Comparison of ENCODE assay signal across 8 mouse cellular contexts in genomic region chr14:74948426-74949240, GRCm38 (mm10). TPM values are rescaled to one million over a fixed set of nuclear protein-coding genes. Genes with fewer than 3 reads are reported as not detected.
DNase-seq lines count a peak whose midpoint lies in the region; ATAC-seq and TF ChIP-seq lines count a peak whose summit lies in the region.

No protein-coding gene starts in this region.

- H3K36me3 ChIP-seq in CH12.LX (replicated peaks in 1 of 2; ENCODE audit: control insufficient read depth in 1 of 2, insufficient read depth in 1 of 2, low read length in 1 of 2), result no peaks in the 10 kb centered on the region
- no peaks in the 10 kb centered on the region for H3K36me3 ChIP-seq in forebrain, embryonic 12.5 days (replicated peaks)
- H3K36me3 ChIP-seq in neural tube, embryonic 15.5 days, result no peaks in the 10 kb centered on the region

- peaks cover 2 to 33% of the 10 kb centered on the region in 2 experiments; a peak in 3 of 4 replicates for H3K4me1 ChIP-seq in CH12.LX (ENCODE audit: control insufficient read depth in 1 of 2, insufficient read depth in 2 of 2)
- peaks cover 15% of the 10 kb centered on the region for H3K4me1 ChIP-seq in forebrain, embryonic 12.5 days
- H3K4me1 ChIP-seq in lung, adult 2 months (ENCODE audit: control insufficient read depth, insufficient read depth, low read length), result peaks cover 20% of the 10 kb centered on the region
- peaks cover 36% of the 10 kb centered on the region for H3K4me1 ChIP-seq in neural tube, embryonic 15.5 days

- H3K9me3 ChIP-seq in CH12.LX (replicated peaks; ENCODE audit: low read length), result no peaks in the 10 kb centered on the region
- no peaks in the 10 kb centered on the region for H3K9me3 ChIP-seq in forebrain, embryonic 12.5 days
- no peaks in the 10 kb centered on the region for H3K9me3 ChIP-seq in neural tube, embryonic 15.5 days (replicated peaks)

- 57% methylated on average over 14 of the region's 14 CpGs for WGBS in forebrain, embryonic 12.5 days
- 33% methylated on average over 14 of the region's 14 CpGs for WGBS in lung, adult 2 months
- WGBS in neural tube, embryonic 15.5 days, result 48% methylated on average over 14 of the region's 14 CpGs

- no peak for TF ChIP-seq POLR2A in CH12.LX (IDR thresholded peaks at IDR 0.05; ENCODE audit: low read depth, low read length)
- TF ChIP-seq POLR2A in lung, adult 2 months (IDR thresholded peaks at IDR 0.05; ENCODE audit: borderline replicate concordance, extremely low read depth, low read depth, low read length), result no peak

- in situ Hi-C loops in CH12.LX (cut with MboI; ENCODE audit: low pct_ligation_motif_present, low pct_unique_long_range_greater_than_20kb, low sequenced_read_pairs), result no loop called here

- H3K27ac ChIP-seq in CH12.LX (ENCODE audit: insufficient read depth, low read depth), result peak overlapping the region; percentile 11; the same call in 1 of the 2 replicates
- no peak overlapping the region; the same call in 1 of the 2 replicates for H3K27ac ChIP-seq in forebrain, embryonic 12.5 days
- H3K27ac ChIP-seq in neural tube, embryonic 15.5 days (replicated peaks), result peak overlapping the region; percentile 95; the same call in 1 of the 2 replicates

- peak; percentile 87 to 88 for TF ChIP-seq CTCF in CH12.LX (conservative IDR thresholded peaks at IDR 0.05 in 1 of 2, IDR thresholded peaks at IDR 0.05 in 1 of 2; ENCODE audit: low read depth in 2 of 2, low read length in 2 of 2)
- TF ChIP-seq CTCF in lung, adult 2 months (IDR thresholded peaks at IDR 0.05; ENCODE audit: insufficient read depth, low read length), result peak; percentile 76

- ATAC-seq in forebrain, embryonic 12.5 days (ENCODE audit: low FRiP score), result no peak
- ATAC-seq in neural tube, embryonic 15.5 days (ENCODE audit: low FRiP score), result no peak

- peak overlapping the region; percentile 54 for H3K9ac ChIP-seq in CH12.LX (ENCODE audit: insufficient read depth, low read depth)
- no peak overlapping the region for H3K9ac ChIP-seq in forebrain, embryonic 12.5 days
- no peak overlapping the region for H3K9ac ChIP-seq in neural tube, embryonic 15.5 days (replicated peaks)

- intact Hi-C loops in heart, postnatal 10 days (cut with DNase I), result loop anchor here (5.0 kb wide), 3 partner anchors 101 to 156 kb away; no protein-coding TSS in a partner anchor

- TF ChIP-seq RAD21 in CH12.LX (IDR thresholded peaks at IDR 0.05; ENCODE audit: low read depth, low read length), result peak; percentile 72

- peak overlapping the region; percentile 74 for H3K4me2 ChIP-seq in CH12.LX (ENCODE audit: insufficient read depth, low read depth, poor library complexity, severe bottlenecking)
- H3K4me2 ChIP-seq in forebrain, embryonic 12.5 days, result peak overlapping the region; percentile 83
- peak overlapping the region; percentile 68 for H3K4me2 ChIP-seq in neural tube, embryonic 15.5 days

- TF ChIP-seq EP300 in CH12.LX (IDR thresholded peaks at IDR 0.05; ENCODE audit: low read length), result peak; percentile 38; the same call in 1 of the 2 replicates

- H3K79me2 ChIP-seq in CH12.LX (replicated peaks; ENCODE audit: control insufficient read depth, extremely low read depth, insufficient read depth, poor library complexity, severe bottlenecking), result peaks cover 31% of the 10 kb centered on the region

- peak; percentile 78 for DNase-seq in CH12.LX (ENCODE audit: extremely low read depth)
- peak; percentile 26 for DNase-seq in brain, embryonic 18.5 days (ENCODE audit: low read depth, low spot score)
- peak; percentile 62 to 72 for DNase-seq in heart, postnatal 10 days
- peak; percentile 32 to 75 for DNase-seq in layer of hippocampus, adult 18-20 months (ENCODE audit: low spot score in 2 of 2)
- peak; percentile 75 for DNase-seq in lung, adult 2 months
- DNase-seq in thymus, postnatal 14 days, result peak; percentile 79

- dilution Hi-C loops in CH12.LX (cut with MboI; ENCODE audit: extremely low pct_ligation_motif_present, extremely low pct_unique_long_range_greater_than_20kb, low sequenced_read_pairs), result no loop called here

- H3K27me3 ChIP-seq in CH12.LX (replicated peaks), result no peaks in the 10 kb centered on the region
- no peaks in the 10 kb centered on the region for H3K27me3 ChIP-seq in forebrain, embryonic 12.5 days
- no peaks in the 10 kb centered on the region for H3K27me3 ChIP-seq in neural tube, embryonic 15.5 days (replicated peaks)

- H3K4me3 ChIP-seq in CH12.LX (replicated peaks in 1 of 3; ENCODE audit: low read depth in 2 of 3, low read length in 2 of 3, poor library complexity in 1 of 3), result peak overlapping the region; percentile 73 to 94 (median 90)
- peak overlapping the region; percentile 82 for H3K4me3 ChIP-seq in forebrain, embryonic 12.5 days (replicated peaks)
- peak overlapping the region; percentile 52 for H3K4me3 ChIP-seq in lung, adult 2 months (replicated peaks; ENCODE audit: extremely low read depth, low read depth, low read length)
- 0 out of 2 replicates have a peak overlapping the region, but pooled peaks have one; percentile 96 for H3K4me3 ChIP-seq in neural tube, embryonic 15.5 days (replicated peaks)

TF ChIP-seq in CH12.LX, 34 proteins besides CTCF, POLR2A, EP300 and RAD21:
- 0 out of 2 replicates have a peak, but pooled peaks have one; percentile 42 for TF ChIP-seq KAT2A (IDR thresholded peaks at IDR 0.05; ENCODE audit: insufficient replicate concordance, low read length)
- TF ChIP-seq E2F4 (IDR thresholded peaks at IDR 0.05; ENCODE audit: insufficient replicate concordance, low read depth, low read length), result no peak
- no peak for TF ChIP-seq ZNF384 (IDR thresholded peaks at IDR 0.05; ENCODE audit: low read depth, low read length)
- TF ChIP-seq NELFE (IDR thresholded peaks at IDR 0.05; ENCODE audit: low read depth, low read length), result peak; percentile 39; the same call in 1 of the 2 replicates
- no peak for TF ChIP-seq TCF12 (IDR thresholded peaks at IDR 0.05; ENCODE audit: low read depth, low read length)
- peak; percentile 45; the same call in 1 of the 2 replicates for TF ChIP-seq MYC (IDR thresholded peaks at IDR 0.05; ENCODE audit: low read depth, low read length)
- no peak for TF ChIP-seq ZKSCAN1 (IDR thresholded peaks at IDR 0.05; ENCODE audit: borderline replicate concordance, low read depth, low read length)
- peak; percentile 54 for TF ChIP-seq SIN3A (IDR thresholded peaks at IDR 0.05; ENCODE audit: low read length)
- TF ChIP-seq MAZ (IDR thresholded peaks at IDR 0.05; ENCODE audit: low read depth, low read length), result peak; percentile 88
- TF ChIP-seq ZC3H11A (IDR thresholded peaks at IDR 0.05; ENCODE audit: low read depth, low read length), result 0 out of 2 replicates have a peak, but pooled peaks have one; percentile 20
- TF ChIP-seq HCFC1 (IDR thresholded peaks at IDR 0.05; ENCODE audit: low read depth, low read length), result peak; percentile 49
- TF ChIP-seq MAX (IDR thresholded peaks at IDR 0.05; ENCODE audit: low read length), result peak; percentile 60; the same call in 1 of the 2 replicates
- no peak; the same call in 1 of the 2 replicates for TF ChIP-seq ELF1 (IDR thresholded peaks at IDR 0.05; ENCODE audit: low read depth, low read length)
- no peak for TF ChIP-seq JUND (conservative IDR thresholded peaks at IDR 0.05; ENCODE audit: low read depth, low read length)
- peak; percentile 65 for TF ChIP-seq CHD1 (IDR thresholded peaks at IDR 0.05; ENCODE audit: low read depth, low read length)
- peak; percentile 59; the same call in 1 of the 2 replicates for TF ChIP-seq MEF2A (IDR thresholded peaks at IDR 0.05; ENCODE audit: borderline replicate concordance, low read depth, low read length)
- TF ChIP-seq TBP (conservative IDR thresholded peaks at IDR 0.05; ENCODE audit: low read depth, low read length), result no peak
- TF ChIP-seq JUN (IDR thresholded peaks at IDR 0.05; ENCODE audit: insufficient read depth, low read depth, low read length), result no peak
- TF ChIP-seq NRF1 (IDR thresholded peaks at IDR 0.05; ENCODE audit: low read depth, low read length), result peak; percentile 32; the same call in 1 of the 2 replicates
- TF ChIP-seq MXI1 (IDR thresholded peaks at IDR 0.05; ENCODE audit: low read depth, low read length), result 0 out of 2 replicates have a peak, but pooled peaks have one; percentile 43
- peak; percentile 83 for TF ChIP-seq SMC3 (IDR thresholded peaks at IDR 0.05; ENCODE audit: low read depth, low read length)
- TF ChIP-seq UBTF (IDR thresholded peaks at IDR 0.05; ENCODE audit: low read depth, low read length), result 0 out of 2 replicates have a peak, but pooled peaks have one; percentile 35
- TF ChIP-seq USF1 (IDR thresholded peaks at IDR 0.05; ENCODE audit: low read depth, low read length), result no peak
- no peak; the same call in 1 of the 2 replicates for TF ChIP-seq BHLHE40 (IDR thresholded peaks at IDR 0.05; ENCODE audit: low read depth, low read length)
- TF ChIP-seq PAX5 (IDR thresholded peaks at IDR 0.05; ENCODE audit: low read length), result no peak
- no peak for TF ChIP-seq ZMIZ1 (IDR thresholded peaks at IDR 0.05; ENCODE audit: low read depth, low read length)
- peak; percentile 21; the same call in 1 of the 2 replicates for TF ChIP-seq ETS1 (conservative IDR thresholded peaks at IDR 0.05; ENCODE audit: low read depth, low read length)
- no peak for TF ChIP-seq CHD2 (IDR thresholded peaks at IDR 0.05; ENCODE audit: low read length)
- 0 out of 2 replicates have a peak, but pooled peaks have one; percentile 0 for TF ChIP-seq RCOR1 (conservative IDR thresholded peaks at IDR 0.05; ENCODE audit: low read depth, low read length)
- TF ChIP-seq IRF4 (IDR thresholded peaks at IDR 0.05; ENCODE audit: low read depth, low read length), result peak; percentile 47; the same call in 1 of the 2 replicates
- TF ChIP-seq USF2 (conservative IDR thresholded peaks at IDR 0.05; ENCODE audit: low read depth, low read length), result no peak
- no peak for TF ChIP-seq MAFK (IDR thresholded peaks at IDR 0.05; ENCODE audit: insufficient replicate concordance, low read length)
- TF ChIP-seq POLR2AphosphoS2 (IDR thresholded peaks at IDR 0.05; ENCODE audit: low read depth, low read length), result no peak
- TF ChIP-seq GABPA (IDR thresholded peaks at IDR 0.05; ENCODE audit: insufficient replicate concordance, low read depth, low read length), result no peak

RNA-seq across cellular contexts. Expression of gene Lrch1, which starts 1.0 kb away (rescaled TPM):
- total RNA-seq in CH12.LX (2012; rRNA removed) (10.3 TPM in 2 replicates), CH12.LX (2014; rRNA removed) (12.8 and 14.1 TPM in 2 replicates)
- polyA plus RNA-seq in CH12.LX (2012; ENCODE audit: insufficient read length, low read depth), result 21.6 and 23.3 TPM in 2 replicates
- polyA plus RNA-seq in forebrain, embryonic 12.5 days (2016; fragmentation: Nextera tagmentation; extraction: Ambion mirVana), result 12.6 and 13.6 TPM in 2 replicates
- total RNA-seq in heart, postnatal 10 days (2021), result 10 to 100 TPM; 19.6 to 20.5 TPM
- total RNA-seq in layer of hippocampus, adult 18-20 months (2021), result 10 to 100 TPM; 20.4 to 23.1 TPM
- polyA plus RNA-seq in lung, adult 2 months (2012; rRNA removed), result 21.9 and 22.6 TPM in 2 replicates
- 19.6 and 20.6 TPM in 2 replicates for polyA plus RNA-seq in neural tube, embryonic 15.5 days (2015; fragmentation: Nextera tagmentation; extraction: Ambion mirVana)

Comparison
In these comparisons a context has a peak if more than half of its experiments do, and no peak if none do; other contexts are left out.
1. DNase-seq: peak in every context shown above with its lines; median percentile 79 in thymus, postnatal 14 days; 78 in CH12.LX; 75 in lung, adult 2 months; 67 in heart, postnatal 10 days; 54 in layer of hippocampus, adult 18-20 months; 26 in brain, embryonic 18.5 days.